Mouse (Mus musculus) gonadal fat pad, adult 2 months (tissue): ENCODE measurements around the gene Syt6. TPM values are rescaled to one million over a fixed set of nuclear protein-coding genes. Genes with fewer than 3 reads are reported as not detected.

Source experiments
- DNase-seq: peaks from one replicate; pipeline ENCODE4 v3.0.0-alpha.2; 2012; ENCODE audit warnings: low read depth
- polyA plus RNA-seq: library from polyadenylated mRNA; depleted of rRNA; stranded (reverse); fragments of >200 nt; gene quantifications from 2 replicates; pipeline ENCODE4 v1.2.3, GENCODE M21; 2012; rRNA removed

Gene Syt6
- polyA plus RNA-seq, result not detected in 2 replicates

- no peak for DNase-seq
These were observed at the start of gene Syt6 for GRCm38 (mm10) chr3:103575156-103575892. TSS of gene Syt6 (plus strand) at chr3:103575231.

GRCm38 (mm10) chr3:103526201-103526704 is 48.8 kb upstream of the Syt6 start:
- no peak for DNase-seq

GRCm38 (mm10) chr3:103526864-103527263 is 48.2 kb upstream of the Syt6 start:
- no peak for DNase-seq

- no peak for DNase-seq
These were observed 41.0 kb upstream of the Syt6 start for GRCm38 (mm10) chr3:103534036-103534435.

- no peak for DNase-seq
These were observed 39.8 kb upstream of the Syt6 start for GRCm38 (mm10) chr3:103535207-103535606.

GRCm38 (mm10) chr3:103539148-103539547 is 35.9 kb upstream of the Syt6 start:
- no peak for DNase-seq

GRCm38 (mm10) chr3:103546166-103546565 is 28.9 kb upstream of the Syt6 start:
- no peak for DNase-seq

- DNase-seq, result no peak
These were observed 28.4 kb upstream of the Syt6 start for GRCm38 (mm10) chr3:103546626-103547025.

GRCm38 (mm10) chr3:103550236-103550635 is 24.8 kb upstream of the Syt6 start:
- DNase-seq, result no peak

GRCm38 (mm10) chr3:103567226-103567625 is 7.8 kb upstream of the Syt6 start:
- DNase-seq, result no peak

GRCm38 (mm10) chr3:103572526-103572925 is 2.5 kb upstream of the Syt6 start:
- no peak for DNase-seq

- DNase-seq, result no peak
These were observed 1.8 kb upstream of the Syt6 start for GRCm38 (mm10) chr3:103573106-103573790.

GRCm38 (mm10) chr3:103573791-103574166 is 1.3 kb upstream of the Syt6 start:
- no peak for DNase-seq

GRCm38 (mm10) chr3:103574566-103575155 is 370 bp upstream of the Syt6 start:
- no peak for DNase-seq

- DNase-seq, result no peak
These were observed 1.0 kb downstream of the Syt6 start for GRCm38 (mm10) chr3:103575893-103576641.

- DNase-seq, result no peak
These were observed 12.1 kb downstream of the Syt6 start for GRCm38 (mm10) chr3:103587136-103587535.

- DNase-seq, result no peak
These were observed 12.6 kb downstream of the Syt6 start for GRCm38 (mm10) chr3:103587672-103588071.

GRCm38 (mm10) chr3:103589636-103590035 is 14.6 kb downstream of the Syt6 start:
- no peak for DNase-seq

GRCm38 (mm10) chr3:103592636-103593035 is 17.6 kb downstream of the Syt6 start:
- DNase-seq, result no peak

- no peak for DNase-seq
These were observed 18.6 kb downstream of the Syt6 start for GRCm38 (mm10) chr3:103593631-103594030.

- DNase-seq, result peak; percentile 31
These were observed 20.3 kb downstream of the Syt6 start for GRCm38 (mm10) chr3:103595271-103595810.

GRCm38 (mm10) chr3:103597586-103597985 is 22.6 kb downstream of the Syt6 start:
- DNase-seq, result peak; percentile 28
